Mouse (Mus musculus) v-Abl transformed pro-B cells (cell line): ENCODE data around the gene Hist1h2bn.

Source experiments
- in situ Hi-C, 2 experiments: fragments of 400-800 bp; cut with MboI; formaldehyde crosslinking; loops; one replicate each; pipeline ENCODE4 v1.15.1; 2025; ENCODE audit not compliant: unreplicated experiment in 2 of 2

Gene Hist1h2bn

DNA sequence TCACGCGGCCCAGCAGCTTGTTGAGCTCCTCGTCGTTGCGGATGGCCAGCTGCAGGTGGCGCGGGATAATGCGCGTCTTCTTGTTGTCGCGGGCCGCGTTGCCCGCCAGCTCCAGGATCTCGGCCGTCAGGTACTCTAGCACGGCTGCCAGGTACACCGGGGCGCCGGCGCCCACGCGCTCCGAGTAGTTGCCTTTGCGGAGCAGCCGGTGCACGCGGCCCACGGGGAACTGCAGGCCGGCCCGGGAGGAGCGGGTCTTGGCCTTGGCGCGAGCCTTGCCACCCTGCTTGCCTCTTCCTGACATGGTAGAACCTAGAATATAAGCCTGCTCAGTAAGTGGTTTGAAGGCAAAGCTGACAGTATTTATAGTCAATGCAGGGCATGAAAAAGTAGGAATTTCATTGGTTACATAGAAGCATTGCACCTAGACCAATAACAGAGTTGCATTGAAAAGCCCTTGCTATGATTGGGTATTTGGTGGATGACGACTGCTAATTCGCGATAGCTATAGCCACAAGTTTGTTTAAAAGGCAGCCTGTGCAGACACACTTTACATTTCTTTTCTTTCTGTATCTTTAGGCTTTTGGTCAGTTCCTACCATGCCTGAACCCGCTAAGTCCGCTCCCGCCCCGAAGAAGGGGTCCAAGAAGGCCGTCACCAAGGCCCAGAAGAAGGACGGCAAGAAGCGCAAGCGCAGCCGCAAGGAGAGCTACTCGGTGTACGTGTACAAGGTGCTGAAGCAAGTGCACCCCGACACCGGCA, at the start of gene Hist1h2bn, which contains the start of gene Hist1h2ak:
Hist1h2bn (plus strand) TSS at position 600 of the 762 bp plus-strand sequence.
Hist1h2ak (minus strand) TSS at position 304 of the 762 bp plus-strand sequence.
- in situ Hi-C loops, result loop anchor here in 1 of 2 experiments (10.0 kb wide), 1 partner anchor 1801 kb away; the partner anchor contains the start of genes Hist1h1d and Hist1h4f

DNA sequence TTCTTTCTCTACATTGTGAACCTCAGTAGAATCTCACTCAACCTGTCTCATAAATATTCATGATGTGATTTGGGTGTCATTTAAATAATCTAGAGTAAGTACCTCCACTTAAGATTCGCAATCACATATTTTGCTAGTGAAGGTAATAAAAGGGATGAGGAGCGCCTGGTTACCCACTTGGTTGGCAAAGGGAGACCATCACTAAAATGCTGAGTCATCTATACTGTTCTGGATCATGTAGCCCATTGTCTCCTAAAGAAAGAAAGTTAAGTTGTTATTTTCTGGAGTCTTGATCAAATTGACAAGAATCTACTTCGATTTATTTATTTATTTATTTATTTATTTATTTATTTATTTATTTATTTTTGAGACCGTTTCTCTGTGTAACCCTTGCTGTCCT, 47.3 kb upstream of the Hist1h2bn start:
- in situ Hi-C loops, result loop anchor here (10.0 to 25.0 kb wide), 3 partner anchors 194 to 1731 kb away; partner anchors contain the start of genes Gm11273 (in 1 of the 2) and Zkscan3 (in 1 of the 2)

DNA sequence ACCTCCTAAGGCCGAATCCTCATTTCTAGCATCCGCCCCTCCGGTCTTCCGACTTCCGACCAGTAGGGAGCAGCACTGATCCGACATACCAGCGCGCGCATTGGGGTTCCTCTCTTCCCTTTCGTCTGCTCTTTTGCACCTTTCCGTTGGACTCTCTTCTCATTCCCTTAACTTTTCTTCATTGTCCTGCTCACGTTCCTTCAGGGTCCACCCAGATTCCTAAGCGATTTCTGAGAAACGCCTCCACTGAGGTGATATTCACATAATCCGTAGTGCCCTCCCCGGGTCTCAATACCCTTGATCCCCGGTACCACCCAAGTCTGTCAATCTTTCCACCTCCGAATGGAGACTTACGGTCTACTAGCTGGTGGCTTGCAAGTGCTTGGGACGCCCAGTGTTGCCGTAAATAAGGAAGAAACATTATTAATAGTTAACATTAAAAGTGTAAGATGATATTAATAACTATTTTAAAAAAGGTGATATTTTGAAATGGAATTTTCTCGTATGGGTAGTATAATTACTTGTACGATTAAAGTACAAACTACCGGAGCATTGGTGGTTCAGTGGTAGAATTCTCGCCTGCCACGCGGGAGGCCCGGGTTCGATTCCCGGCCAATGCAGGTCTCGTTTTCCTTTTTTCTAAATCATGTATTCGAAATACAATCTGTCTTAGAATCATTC, 43.8 kb upstream of the Hist1h2bn start:
- in situ Hi-C loops, result loop anchor here (5.0 to 25.0 kb wide), 9 partner anchors 75 to 1807 kb away; partner anchors contain the start of genes Gm11273 (in 1 of the 2), Hist1h1b (in 1 of the 2), Hist1h2an (in 1 of the 2) and Hist1h2bp (in 1 of the 2)

DNA sequence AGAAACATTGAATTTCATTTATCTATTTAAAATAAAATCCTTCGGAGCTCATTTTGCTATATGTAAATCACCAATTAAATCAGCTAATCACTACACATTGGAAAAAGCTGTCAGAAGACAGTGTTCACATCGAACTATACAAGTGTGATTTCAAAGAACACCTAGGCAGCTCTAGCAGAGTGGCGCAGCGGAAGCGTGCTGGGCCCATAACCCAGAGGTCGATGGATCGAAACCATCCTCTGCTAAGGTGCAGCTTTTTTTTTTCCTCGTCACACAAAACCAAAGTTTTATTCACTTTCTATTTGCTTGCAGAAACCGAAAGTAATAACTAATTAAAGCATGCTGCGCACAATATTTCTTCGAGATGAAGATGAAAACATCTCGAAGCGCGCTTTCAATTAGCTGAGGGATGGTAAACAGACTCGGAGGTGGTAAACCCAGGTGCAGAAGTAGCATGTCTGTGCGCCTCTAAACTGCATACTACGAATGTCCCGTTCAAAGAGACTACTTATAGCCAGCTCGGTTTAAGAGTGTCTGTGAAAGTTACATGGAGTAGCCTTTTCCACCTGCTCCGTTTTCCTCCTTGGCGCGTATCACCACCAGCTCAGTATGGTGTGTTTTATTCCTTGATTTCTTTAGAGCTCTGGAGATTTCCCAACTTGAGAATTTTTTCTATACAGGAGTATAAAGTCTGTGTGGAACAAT, 43.0 kb upstream of the Hist1h2bn start:
- in situ Hi-C loops, result loop anchor here (5.0 to 25.0 kb wide), 9 partner anchors 74 to 1806 kb away; partner anchors contain the start of genes Gm11273 (in 1 of the 2), Hist1h1b (in 1 of the 2), Hist1h2an (in 1 of the 2) and Hist1h2bp (in 1 of the 2)

DNA sequence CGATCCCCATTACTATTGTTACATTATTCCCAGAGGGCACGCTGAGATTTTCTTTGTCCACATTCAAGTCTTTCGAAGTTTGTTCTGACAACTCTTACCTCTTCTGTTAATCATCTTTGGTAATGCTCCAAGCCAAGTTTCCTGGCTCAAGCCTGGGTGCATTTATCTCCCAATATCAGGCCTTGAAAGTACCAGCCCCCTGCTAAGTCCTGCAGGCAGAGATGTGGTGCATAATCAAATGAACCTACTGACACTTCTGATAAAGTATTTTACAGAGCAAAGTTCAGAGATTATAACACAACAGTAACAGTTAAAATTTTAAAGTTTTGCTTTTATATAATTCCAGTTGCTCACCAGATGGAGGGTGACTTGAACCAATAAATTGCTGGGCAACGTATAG, 42.2 kb upstream of the Hist1h2bn start:
- in situ Hi-C loops, result loop anchor here (5.0 to 25.0 kb wide), 9 partner anchors 73 to 1806 kb away; partner anchors contain the start of genes Gm11273 (in 1 of the 2), Hist1h1b (in 1 of the 2), Hist1h2an (in 1 of the 2) and Hist1h2bp (in 1 of the 2)

DNA sequence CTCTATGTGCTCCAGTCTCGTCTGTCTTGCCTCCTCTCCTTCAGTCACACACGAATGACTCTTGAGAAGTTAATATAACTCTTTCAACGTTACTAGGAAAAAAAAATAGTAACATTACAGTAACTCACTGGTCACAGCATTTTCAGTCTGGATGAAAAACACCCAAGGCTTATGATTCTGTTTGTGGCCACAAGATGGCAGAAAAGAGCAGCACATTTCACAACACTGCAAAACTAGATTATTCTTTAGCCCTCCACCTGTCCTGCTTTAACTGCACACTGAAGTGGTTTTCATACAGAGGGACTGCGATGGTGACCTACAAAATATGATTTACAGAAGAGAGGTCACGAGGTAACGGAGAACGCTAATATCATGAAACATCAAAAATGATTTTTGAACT, 39.2 kb upstream of the Hist1h2bn start:
- in situ Hi-C loops, result loop anchor here (5.0 to 25.0 kb wide), 9 partner anchors 70 to 1803 kb away; partner anchors contain the start of genes Gm11273 (in 1 of the 2), Hist1h1b (in 1 of the 2), Hist1h2an (in 1 of the 2) and Hist1h2bp (in 1 of the 2)

DNA sequence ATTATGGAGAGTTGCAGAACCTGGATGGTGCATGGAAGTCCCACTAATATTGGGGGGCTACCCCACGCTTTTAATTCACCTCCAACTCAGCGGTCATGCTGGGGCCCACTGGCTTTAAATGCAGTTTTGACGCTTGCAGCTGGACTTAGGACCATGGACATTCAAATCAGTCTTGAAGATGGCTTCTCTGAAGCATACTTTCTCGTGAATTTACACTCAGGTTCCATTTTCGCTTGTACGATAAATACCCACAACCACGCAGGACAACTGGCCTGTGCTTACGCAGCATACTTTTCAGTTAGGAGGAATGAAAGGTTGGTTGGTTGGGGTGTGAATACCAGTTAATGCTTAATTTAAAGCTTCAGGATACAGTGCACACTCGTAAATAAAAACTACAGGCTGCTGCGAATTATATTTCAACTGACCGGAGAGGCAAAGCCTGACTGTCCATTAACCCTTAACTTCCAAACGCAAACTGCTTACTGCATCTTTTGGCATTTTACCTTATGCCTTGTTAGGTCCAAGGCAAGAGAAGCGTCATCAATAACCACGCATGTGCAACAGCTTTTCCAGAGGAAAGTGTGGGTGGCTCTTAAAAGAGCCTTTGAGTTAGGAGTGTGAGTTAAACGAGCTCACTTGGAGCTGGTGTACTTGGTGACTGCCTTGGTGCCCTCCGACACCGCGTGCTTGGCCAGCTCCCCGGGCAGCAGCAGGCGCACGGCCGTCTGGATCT, 38.6 kb upstream of the Hist1h2bn start:
- in situ Hi-C loops, result loop anchor here (10.0 to 25.0 kb wide), 5 partner anchors 70 to 1722 kb away; partner anchors contain the start of genes Gm11273 (in 1 of the 2), Hist1h1b (in 1 of the 2), Hist1h2an (in 1 of the 2) and Hist1h2bp (in 1 of the 2)

DNA sequence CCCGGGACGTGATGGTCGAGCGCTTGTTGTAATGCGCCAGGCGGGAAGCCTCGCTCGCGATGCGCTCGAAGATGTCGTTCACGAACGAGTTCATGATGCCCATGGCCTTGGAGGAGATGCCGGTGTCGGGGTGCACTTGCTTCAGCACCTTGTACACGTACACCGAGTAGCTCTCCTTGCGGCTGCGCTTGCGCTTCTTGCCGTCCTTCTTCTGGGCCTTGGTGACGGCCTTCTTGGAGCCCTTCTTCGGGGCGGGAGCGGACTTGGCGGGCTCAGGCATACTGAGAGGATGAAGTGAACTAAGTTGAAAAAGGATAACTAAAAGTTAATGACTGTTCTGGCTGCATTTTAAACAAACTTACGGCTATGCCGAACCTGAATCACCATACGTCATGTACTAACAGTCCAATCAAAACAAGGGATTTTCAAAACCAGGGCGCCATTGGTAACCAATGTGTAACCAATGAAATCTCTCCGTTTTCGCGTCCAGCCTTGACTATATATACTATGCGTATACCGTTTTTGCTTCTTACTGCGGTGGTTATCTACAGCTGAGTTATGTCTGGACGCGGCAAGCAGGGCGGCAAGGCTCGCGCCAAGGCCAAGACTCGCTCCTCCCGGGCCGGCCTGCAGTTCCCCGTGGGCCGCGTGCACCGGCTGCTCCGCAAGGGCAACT, 37.9 kb upstream of the Hist1h2bn start, which contains the start of the genes Hist1h2bl and Hist1h2ai:
Hist1h2bl (minus strand) TSS at position 280 of the 676 bp plus-strand sequence.
Hist1h2ai (plus strand) TSS at position 559 of the 676 bp plus-strand sequence.
- in situ Hi-C loops, result loop anchor here (10.0 to 25.0 kb wide), 5 partner anchors 69 to 1721 kb away; partner anchors contain the start of genes Gm11273 (in 1 of the 2), Hist1h1b (in 1 of the 2), Hist1h2an (in 1 of the 2) and Hist1h2bp (in 1 of the 2)

DNA sequence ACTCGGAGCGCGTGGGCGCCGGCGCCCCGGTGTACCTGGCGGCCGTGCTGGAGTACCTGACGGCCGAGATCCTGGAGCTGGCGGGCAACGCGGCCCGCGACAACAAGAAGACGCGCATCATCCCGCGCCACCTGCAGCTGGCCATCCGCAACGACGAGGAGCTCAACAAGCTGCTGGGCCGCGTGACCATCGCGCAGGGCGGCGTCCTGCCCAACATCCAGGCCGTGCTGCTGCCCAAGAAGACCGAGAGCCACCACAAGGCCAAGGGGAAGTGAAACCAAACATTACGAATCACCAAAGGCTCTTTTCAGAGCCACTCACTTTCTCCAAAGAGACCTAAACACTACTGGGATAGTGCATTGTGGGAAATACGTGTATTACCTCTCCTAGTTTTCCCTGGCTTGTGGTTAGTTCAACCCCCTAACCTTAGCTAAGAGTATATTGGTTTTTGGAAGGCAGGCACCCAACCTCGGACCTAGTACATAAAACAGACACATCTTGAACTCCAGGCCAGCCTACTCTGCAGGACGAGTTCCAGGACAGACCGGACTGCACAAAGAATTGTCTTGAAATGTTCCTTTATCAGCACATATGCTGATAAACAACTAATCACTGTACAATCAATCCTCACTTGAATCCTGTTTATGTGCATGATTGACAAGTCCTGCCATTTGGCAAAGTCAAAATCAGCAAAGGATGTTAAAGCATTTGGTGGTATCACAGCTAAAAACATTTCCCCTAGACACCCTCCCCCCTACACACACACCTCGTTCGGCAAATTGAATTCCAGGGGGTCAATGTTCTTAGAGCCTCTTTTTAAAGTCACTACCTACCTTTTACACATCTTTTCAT, 37.2 kb upstream of the Hist1h2bn start:
- in situ Hi-C loops, result loop anchor here (10.0 to 25.0 kb wide), 5 partner anchors 68 to 1721 kb away; partner anchors contain the start of genes Gm11273 (in 1 of the 2), Hist1h1b (in 1 of the 2), Hist1h2an (in 1 of the 2) and Hist1h2bp (in 1 of the 2)

DNA sequence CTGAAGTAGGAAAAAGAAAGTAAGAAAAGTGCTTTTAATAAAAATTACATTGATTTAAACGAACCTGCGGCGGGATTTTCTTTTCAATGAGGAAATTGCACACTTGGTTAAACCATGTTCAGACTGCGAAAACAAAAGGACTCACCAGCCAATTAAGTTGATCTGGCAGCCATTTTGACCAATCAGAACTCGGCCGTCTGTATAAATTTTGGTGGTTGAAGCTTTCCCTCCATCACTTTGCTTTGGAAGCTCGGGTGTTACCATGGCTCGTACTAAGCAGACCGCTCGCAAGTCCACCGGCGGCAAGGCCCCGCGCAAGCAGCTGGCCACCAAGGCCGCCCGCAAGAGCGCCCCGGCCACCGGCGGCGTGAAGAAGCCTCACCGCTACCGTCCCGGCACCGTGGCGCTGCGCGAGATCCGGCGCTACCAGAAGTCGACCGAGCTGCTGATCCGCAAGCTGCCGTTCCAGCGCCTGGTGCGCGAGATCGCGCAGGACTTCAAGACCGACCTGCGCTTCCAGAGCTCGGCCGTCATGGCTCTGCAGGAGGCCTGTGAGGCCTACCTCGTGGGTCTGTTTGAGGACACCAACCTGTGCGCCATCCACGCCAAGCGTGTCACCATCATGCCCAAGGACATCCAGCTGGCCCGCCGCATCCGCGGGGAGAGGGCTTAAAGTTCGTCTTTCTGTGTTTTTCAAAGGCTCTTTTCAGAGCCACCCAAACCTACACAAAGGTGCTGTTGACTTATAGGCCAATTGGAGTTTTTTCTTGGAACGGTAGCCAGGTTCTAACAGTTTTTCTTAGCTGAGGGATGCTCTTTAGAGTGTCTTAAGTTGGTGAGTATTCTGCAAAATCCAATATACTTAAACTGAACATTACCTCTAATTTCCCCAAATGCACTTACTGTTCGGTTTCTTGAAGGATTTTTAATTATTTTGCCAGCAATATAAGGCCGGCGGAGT, 36.2 kb upstream of the Hist1h2bn start, which contains the start of gene Hist1h3h:
Hist1h3h (plus strand) TSS at position 263 of the 961 bp plus-strand sequence.
- in situ Hi-C loops, result loop anchor here (10.0 to 25.0 kb wide), 5 partner anchors 67 to 1720 kb away; partner anchors contain the start of genes Gm11273 (in 1 of the 2), Hist1h1b (in 1 of the 2), Hist1h2an (in 1 of the 2) and Hist1h2bp (in 1 of the 2)

DNA sequence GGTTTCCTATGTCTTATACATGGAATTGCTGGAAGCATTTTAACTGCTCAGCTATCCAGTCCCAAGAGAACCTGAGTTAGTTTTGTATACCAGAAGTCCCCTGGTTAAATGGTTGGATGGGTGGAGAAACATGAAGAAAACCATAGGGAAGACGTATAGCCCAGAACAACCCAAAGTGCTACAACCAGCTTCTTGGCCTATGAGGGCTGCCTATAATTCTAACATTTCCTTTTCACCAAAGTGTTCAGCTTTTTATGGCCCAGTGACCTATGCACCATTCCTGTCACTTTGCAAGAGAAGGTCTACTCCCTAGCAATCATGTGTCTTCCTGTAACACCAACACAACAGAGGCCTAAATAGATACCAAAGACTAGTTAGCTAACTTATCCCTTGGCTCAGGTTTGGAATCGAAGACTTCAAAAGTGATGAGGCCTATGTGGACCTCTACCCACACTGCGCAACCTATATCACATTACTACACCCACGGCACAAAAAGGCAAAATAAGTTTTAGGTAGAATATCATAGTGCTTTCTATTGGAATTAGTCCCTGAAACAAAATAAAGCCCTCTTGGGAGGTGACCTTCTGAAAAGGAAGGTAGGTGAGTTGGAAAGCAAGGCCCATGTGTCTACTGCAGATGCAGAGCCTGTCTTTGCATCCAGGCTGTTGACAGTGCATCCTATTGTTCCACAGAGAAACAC, 35.4 kb upstream of the Hist1h2bn start:
- in situ Hi-C loops, result loop anchor here (10.0 to 25.0 kb wide), 5 partner anchors 66 to 1719 kb away; partner anchors contain the start of genes Gm11273 (in 1 of the 2), Hist1h1b (in 1 of the 2), Hist1h2an (in 1 of the 2) and Hist1h2bp (in 1 of the 2)

DNA sequence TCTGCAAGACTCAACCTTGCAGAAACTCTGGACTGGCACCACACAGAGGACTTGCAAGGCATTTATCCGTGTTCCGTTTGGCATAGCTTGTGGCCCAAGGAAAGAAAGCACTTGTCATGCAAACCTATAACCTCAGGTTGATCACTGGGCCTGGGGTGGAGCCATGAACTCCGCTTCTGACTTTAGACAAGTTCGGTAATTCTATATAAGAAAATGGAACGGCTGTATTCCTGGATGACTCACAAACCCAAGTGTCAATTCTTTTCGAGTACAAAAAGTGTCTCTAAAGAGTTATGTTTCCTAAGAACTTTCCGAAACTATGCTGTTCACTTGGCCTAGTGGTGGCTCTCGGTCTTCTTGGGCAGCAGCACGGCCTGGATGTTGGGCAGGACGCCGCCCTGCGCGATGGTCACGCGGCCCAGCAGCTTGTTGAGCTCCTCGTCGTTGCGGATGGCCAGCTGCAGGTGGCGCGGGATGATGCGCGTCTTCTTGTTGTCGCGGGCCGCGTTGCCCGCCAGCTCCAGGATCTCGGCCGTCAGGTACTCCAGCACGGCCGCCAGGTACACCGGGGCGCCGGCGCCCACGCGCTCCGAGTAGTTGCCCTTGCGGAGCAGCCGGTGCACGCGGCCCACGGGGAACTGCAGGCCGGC, 32.7 kb upstream of the Hist1h2bn start:
- in situ Hi-C loops, result loop anchor here (5.0 to 25.0 kb wide), 3 partner anchors 209 to 1716 kb away; partner anchors contain the start of gene Gm11273 (in 1 of the 2)

DNA sequence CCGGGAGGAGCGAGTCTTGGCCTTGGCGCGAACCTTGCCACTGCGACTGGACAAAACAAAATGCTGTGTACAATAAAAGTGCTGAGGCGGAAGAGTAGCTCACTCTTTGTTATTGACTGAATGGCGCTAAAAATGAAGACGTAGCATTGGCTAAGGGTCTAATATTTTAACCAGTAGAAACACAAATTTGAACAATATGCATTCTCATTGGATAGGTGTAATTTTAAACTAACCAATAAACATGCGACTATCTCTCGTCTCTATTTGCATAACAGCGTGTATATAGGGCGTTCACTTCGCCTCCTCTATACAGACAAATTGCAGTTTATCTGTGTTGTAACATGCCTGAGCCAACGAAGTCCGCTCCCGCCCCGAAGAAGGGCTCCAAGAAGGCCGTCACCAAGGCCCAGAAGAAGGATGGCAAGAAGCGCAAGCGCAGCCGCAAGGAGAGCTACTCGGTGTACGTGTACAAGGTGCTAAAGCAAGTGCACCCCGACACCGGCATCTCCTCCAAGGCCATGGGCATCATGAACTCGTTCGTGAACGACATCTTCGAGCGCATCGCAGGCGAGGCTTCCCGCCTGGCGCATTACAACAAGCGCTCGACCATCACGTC, 32.1 kb upstream of the Hist1h2bn start, which contains the start of gene Hist1h2bm:
Hist1h2bm (plus strand) TSS at position 288 of the 616 bp plus-strand sequence.
- in situ Hi-C loops, result loop anchor here (5.0 to 25.0 kb wide), 3 partner anchors 210 to 1715 kb away; partner anchors contain the start of gene Gm11273 (in 1 of the 2)
